Mouse (Mus musculus): Measurements from ENCODE around the gene Armc5.

Armc5 gene

DNA sequence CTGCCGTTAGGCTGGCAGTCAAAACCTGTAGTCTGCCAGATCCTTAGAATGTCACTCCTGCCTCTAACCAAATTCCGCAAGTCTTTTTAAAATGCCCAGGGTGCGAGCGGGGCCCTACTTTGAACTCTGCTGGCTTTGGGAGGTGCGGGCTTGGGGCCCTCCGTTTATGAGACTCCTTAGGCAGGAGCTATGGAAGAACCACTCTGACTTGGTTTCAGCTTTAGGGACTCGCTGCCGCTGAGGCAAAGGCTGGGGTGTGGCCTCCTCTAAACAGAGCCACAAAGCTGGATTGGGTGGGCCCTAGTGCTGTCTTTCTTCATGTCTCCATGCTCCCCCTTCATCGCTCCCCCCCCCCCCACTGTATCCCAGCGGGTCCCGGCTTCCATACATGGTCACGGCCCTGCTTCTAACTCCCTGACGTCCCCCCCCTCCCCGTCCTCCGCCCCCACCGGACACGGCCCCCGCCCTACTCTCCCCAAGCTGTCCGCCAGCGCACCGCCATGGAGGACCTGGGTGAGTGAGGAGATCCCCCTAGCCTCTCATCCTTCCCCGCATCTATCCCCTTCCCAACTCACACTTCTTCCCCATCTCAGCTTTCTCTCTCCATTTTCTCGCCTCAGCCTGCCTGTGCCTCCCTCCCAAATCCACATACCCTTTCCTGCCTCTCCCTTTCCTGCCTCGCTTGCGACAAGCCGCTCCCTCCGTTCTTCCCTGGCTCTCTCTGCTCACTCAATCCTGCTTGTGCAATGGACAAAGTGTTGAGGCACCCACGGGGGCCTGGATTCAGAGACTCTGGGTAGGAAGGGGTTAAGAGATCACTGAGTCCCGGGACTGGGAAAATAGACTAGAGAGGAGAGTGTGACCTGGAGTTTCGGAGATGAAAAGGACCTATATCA, 9.6 kb downstream of the Armc5 start, which contains the start of gene Tgfb1i1:
Tgfb1i1 (plus strand) TSS at position 317 of the 896 bp plus-strand sequence.
- DNase-seq (ENCODE audit: low read depth), result no peak

DNA sequence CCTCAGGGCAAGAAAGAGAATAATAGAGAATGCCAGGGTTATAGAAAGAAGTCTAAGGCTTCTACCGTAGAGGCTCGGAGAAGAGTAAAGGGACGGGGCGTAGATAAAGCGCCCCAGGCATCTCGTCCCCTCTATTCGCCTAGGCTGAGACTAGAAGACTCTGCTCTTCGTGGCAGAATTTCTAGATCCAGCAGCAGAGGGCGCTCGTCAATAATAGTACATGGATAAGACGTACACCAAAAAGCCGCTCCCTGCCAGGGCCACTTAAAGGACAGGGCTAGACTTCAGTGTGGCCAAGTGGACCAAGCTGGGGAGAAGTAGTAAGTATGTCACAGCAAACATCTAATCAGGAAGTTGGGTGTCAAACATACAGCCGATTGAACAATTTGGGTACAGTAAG, 10.3 kb downstream of the Armc5 start:
- DNase-seq (ENCODE audit: low read depth), result peak; percentile 70

DNA sequence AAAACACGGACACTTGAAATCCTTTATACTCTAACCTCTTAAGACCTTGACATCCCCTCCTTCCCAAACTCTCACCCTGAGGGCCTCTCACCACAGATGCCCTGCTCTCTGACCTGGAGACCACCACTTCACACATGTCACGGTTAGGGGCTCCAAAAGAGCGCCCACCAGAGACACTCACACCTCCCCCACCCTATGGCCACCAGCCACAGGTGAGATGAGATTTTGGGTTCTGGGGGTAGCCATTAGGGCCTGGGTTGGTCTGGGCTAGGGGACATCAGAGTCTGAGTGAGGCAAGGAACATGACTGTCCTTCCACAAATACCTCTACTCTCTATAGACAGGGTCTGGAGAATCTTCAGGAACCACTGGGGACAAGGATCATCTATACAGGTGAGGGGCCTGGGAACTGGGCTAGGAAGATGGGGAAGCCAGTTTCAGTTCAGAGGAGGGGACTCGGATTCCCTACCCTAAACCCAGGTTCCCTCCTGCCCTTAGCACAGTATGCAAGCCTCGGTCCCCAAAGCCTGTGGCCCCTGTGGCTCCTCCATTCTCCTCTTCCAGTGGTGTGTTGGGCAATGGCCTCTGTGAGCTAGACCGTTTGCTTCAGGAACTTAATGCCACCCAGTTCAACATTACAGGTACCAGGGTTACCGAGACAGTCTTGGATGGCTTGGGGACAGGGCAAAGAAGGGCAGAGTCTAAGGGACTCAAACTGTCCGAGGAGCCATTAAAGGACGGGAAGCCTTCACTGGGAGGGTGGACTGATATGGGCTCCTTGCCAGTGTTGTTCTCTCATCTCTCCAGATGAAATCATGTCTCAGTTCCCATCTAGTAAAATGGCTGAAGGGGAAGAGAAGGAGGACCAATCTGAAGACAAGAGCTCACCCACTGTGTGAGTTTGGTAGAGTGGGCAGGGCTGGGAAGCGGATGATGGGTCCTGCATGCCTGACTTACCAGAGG, 11.2 kb downstream of the Armc5 start:
- no peak for DNase-seq (ENCODE audit: low read depth)

DNA sequence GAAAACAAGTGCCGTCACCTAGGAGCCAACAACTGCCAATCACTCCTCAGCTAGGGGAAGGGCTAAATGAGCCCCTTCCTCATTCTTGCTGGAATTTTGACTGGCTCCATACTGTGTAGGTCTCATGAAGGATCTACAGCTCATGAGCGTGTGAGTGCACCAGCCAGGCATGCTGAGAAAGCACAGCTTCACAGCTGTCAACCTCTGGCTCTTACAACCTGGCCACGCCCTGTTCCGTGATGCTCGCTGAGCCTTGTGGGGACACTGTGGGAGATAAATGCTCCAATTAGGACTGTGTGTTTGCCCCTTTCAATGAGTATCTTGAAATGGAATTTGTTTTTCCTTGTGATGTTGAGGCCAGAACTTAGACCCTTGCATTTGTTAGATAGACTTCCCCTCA, 12.9 kb downstream of the Armc5 start:
- DNase-seq (ENCODE audit: low read depth), result no peak

DNA sequence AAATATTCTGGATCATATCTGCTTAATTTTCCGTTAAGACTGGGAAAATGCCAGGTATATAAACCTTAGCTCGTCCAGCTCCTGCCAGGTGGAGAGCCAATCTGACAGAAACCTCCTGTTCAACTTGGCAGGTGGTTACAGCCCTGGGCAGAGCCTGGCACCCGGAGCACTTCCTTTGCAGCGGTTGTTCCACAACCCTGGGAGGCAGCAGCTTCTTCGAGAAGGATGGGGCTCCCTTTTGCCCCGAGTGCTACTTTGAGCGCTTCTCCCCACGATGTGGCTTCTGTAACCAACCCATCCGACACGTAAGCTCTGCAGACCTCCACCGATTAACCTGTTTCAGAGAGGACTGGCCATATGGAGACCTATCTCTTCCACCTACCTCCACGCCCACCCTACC, 14.8 kb downstream of the Armc5 start:
- DNase-seq (ENCODE audit: low read depth), result no peak

DNA sequence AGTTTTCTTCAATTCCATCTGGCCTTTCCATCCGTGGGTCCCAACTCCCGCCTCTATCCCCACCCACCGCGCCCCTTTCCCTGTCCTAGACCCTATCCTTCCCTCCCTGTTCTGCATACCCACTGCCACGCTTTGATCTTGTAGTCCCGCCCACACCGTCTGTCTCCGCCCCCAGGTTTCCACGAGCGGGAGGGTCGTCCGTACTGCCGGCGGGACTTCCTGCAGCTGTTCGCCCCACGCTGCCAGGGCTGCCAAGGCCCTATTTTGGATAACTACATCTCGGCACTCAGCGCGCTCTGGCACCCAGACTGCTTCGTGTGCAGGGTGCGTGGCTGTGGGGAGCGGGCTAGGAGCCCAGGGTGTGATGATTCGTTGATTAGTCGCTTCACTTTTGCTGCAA, 15.5 kb downstream of the Armc5 start:
- DNase-seq (ENCODE audit: low read depth), result no peak

DNA sequence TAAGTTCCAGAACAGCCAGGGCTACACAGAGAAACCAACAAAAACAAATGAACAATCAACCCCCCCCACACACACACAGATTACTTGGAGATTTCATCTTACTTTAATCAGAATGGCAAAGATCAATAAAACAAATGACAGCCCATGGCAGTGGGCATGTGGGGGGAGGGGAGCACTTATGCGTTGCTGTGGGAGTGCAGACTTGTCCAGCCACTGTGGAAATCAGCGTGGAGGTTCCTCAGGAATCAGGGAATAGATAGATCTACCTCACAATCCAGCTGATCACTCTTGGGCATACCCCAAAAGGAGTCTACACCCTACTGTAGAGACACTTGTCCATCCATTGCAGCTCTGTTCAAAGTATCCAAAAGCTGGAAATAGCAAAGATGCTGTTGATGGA, 17.8 kb downstream of the Armc5 start:
- no peak for DNase-seq (ENCODE audit: low read depth)

DNA sequence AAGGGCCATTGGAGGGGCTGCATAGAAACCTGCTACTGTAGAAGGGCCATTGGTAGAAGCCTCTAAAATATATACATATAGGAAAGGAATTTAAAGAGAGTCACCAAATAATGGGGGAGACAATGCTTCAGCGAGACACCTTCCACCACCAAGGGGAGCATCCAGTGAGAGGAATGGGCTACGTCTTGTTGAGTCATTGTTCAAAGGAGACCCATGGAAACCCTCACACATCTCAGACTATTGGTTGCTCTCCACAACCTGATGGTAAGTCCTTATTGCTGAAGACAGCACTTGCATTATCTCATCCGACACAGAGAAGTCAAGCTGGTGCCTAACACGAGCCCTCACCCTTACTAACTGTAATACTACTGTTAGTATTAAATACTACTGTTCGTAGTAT, 18.6 kb downstream of the Armc5 start:
- DNase-seq (ENCODE audit: low read depth), result no peak

DNA sequence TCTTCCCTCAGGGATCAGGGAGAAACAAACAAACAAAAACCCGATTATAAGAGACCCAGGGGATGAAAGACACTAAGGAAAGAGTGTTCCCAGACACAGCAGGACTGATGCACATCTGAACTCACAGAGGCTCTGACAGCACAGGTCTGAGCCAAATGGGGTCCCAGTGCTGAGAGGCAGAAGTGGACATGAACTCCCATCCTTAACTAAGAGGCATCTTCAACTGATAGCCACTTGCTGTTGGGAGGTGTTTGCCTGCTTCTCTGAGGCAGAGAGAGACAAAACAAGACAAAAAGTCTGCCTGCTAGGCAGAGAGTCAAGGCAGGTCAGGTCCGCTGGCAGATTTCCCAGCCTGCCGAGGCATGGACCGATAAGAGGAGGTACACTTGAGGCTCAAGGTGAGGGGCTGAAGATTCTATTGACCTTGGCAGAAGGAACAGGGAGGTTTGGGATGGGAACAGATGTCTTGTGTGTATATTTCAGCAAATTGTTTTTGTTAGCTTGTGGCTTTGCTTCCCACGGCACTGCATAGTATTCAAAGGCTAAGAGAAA, 19.7 kb downstream of the Armc5 start:
- DNase-seq (ENCODE audit: low read depth), result no peak

DNA sequence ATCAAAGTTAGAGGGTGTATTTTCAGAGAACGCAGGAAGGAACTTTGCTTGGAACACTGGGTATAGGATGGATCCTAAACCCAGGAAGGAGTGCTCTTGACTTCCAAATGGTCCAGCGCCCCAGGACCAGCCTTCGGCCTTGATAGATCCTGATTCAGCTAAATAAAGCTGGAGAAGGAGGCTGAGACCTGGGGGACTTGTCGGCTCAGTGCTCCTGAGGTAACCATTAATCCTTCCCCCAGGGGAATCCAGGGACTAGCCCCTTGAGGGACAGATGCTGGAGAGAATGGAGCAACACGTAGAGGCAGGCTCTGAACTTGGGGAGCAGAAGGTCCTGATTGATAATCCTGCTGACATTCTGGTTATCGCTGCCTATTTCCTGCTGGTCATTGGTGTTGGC, 28.3 kb downstream of the Armc5 start, which contains the start of gene Slc5a2:
Slc5a2 (plus strand) TSS at position 247 of the 400 bp plus-strand sequence.
- DNase-seq (ENCODE audit: low read depth), result no peak

DNA sequence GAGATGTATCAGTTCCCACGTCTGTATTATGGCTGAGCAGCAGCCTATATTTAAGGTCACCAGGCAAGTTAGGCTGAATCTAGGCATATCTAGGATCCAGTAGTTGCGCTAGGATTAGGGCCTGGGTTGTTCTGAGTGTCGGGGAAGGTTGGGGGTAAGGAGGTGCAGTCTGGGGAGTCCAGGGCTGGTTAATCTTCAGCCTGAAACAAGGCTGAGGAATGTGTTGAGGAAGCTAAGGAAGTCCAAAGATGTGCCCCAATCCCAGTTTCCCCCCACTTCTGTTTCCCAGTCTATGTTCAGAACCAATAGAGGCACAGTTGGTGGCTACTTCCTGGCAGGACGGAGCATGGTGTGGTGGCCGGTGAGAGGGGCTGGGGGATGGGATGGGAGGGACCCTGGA, 28.9 kb downstream of the Armc5 start:
- no peak for DNase-seq (ENCODE audit: low read depth)

DNA sequence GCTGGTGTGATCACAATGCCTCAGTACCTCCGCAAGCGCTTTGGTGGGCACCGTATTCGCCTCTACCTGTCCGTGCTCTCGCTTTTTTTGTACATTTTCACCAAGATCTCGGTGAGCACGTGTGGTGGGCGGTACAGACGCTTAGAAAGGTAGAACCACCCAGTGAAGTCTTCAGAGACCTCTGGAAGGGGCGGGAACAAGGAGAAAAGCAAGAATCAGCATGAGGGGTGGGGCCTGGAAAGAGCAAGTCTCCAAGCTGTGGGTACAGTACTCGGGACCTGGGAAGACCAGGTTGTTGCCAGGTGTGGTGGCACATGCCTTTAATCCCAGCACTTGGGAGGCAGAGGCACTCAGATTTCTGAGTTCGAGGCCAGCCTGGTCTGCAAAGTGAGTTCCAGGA, 30.2 kb downstream of the Armc5 start:
- no peak for DNase-seq (ENCODE audit: low read depth)

DNA sequence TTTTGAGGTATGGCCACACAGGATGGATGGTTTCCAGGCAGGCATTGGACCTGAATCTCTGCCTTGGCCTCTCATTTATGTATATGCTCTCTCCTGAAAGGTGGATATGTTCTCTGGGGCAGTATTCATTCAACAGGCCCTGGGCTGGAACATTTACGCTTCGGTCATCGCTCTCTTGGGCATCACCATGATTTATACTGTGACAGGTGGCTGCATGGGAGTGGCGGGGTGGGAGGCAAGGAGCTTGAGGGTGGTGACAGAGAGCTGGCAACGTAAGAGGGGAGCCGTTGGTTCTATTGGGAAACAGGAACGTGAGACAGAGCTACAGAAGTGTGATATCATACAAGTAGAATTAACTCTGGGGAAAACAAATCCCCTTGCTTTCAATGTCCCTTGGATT, 30.7 kb downstream of the Armc5 start:
- no peak for DNase-seq (ENCODE audit: low read depth)

DNA sequence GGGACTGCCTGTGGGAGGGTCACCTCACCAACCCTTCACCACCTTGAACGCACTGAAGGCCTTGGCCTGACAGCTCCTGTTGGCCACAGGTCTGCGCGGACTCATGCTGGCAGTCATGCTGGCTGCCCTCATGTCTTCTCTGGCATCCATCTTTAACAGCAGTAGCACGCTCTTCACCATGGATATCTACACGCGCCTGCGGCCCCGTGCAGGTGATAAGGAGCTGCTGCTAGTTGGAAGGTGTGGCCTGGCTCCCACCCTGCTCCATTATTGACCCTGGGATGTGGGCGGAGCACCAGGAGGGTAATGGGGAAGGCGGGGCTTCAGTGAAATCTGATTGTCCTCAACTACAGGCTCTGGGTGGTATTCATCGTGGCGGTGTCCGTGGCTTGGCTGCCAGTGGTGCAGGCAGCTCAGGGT, 33.3 kb downstream of the Armc5 start:
- no peak for DNase-seq (ENCODE audit: low read depth)

DNA sequence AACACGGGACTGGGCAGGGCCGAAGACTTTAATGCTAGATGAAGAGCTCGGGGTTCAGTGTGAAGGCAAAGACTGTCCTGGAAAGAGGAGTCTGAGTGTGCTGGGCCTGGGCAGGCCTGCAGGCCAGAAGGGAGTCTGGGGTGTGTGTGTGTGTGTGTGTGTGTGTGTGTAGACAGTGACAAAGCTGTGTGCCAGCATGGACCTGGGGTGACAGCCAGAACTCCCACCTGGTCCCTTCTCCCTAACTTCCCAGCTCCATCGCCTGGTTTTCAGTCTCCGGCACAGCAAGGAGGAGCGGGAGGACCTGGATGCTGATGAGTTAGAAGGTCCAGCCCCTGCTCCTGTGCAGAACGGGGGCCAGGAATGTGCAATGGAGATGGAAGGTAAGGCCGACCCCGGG, 34.4 kb downstream of the Armc5 start:
- DNase-seq (ENCODE audit: low read depth), result no peak

DNA sequence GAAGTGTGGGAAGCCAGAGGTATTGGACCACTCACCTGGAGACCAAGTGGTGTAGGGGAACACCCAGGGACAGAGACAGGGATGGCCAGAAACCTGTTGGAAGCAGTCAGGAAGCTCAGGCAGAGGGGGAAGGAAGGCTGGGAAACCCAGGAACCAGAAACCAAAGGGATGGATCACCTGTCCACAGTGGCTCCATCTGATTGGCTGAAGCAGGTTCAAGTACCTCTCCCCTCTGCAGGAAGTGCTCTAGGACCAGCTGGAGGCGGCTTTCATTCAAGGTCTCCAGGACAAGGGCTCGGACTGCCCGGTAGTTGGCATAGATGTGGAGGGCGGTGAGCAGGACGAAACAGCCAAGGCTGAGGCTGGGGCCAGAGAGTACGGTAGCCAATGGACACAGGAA, 38.9 kb downstream of the Armc5 start:
- no peak for DNase-seq (ENCODE audit: low read depth)

DNA sequence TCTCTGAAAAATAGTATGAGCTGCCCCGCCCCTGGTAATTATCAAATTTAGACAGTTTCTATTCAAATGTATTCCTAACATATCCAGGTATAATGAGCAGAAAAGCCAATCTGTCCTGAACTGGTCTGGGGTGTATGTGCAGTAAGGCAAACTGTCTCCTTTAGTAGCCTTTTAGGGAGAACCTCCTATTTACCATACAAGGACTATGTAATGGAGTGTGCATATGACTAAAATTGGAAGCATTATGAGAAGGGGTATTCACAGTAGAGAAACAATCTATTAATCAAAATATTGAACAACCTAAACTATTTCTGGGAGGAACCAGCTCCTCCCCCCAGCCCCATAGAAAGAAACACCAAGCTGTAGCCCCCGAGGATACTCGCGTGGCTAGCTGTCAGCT, 42.6 kb downstream of the Armc5 start:
- no peak for DNase-seq (ENCODE audit: low read depth)

DNA sequence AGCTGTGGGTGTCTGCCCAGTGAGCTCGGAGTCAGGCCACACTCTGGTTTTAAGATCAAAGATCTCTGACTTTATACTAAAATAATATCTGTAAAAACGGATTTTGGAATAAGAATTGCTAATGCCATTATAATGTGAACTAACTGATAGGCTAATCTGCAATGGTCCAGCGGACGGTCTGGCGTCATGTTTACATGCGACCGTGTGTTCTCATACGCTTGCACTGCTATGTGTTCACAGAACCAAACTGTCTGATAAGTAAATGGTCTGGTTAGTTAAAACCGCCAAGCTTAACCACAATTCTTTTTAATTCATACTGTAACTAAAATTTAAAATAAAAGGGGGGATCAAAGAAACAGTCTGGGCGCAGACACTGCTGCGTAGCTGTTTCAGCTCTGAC, 44.6 kb downstream of the Armc5 start:
- DNase-seq (ENCODE audit: low read depth), result no peak

DNA sequence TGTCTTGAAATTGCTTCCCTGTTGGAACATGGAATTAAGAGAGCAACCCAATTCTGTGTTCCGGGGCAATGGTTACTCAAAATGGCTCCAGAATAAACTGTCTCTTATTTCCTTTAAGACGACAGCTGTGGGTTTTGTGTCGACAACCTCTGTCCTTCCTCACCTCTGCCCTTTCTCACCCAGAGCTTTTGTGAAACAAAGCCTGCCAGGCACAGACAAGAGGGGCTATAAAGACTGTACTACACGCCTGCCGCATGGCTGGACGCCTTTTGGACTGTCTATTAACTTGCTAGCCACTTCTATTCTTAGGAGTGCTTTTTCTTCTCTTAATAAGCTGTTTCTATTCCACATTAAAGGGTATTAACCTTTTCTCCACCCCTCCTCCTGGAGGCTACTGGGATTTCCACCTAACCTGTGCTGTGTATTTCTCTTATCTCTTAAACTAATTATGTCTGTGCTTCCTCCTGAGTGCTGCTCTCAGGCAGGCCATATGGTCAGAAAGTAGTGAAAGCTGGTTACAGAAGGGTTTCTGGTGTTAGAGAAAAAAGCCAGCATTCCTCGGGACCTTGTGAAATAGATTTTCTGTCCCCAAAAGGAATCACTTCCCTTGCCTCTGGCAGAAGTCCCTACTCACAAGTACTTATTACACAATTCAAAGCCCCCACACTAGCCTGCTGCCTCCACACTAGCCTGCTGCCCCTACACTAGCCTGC, 45.5 kb downstream of the Armc5 start:
- DNase-seq (ENCODE audit: low read depth), result no peak

DNA sequence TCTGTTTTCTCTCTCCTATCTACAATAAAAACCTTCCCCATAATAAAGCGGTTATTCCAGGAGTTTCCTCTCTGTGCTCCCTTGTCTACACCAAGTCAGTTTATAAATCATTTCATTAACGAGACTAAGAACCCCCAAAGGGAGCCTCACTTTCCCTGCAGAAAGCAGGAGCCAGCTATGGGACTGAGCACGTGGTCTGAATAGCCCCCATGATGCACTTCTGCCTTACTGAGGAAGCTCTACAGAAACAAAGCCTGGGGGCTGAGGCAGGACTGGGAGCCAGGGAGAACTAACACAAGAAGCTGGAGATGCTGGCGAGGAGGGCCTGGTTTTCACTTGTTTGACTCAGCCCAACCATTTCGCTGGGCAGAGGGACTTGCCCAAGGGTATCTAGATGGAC, 46.9 kb downstream of the Armc5 start:
- no peak for DNase-seq (ENCODE audit: low read depth)

DNA sequence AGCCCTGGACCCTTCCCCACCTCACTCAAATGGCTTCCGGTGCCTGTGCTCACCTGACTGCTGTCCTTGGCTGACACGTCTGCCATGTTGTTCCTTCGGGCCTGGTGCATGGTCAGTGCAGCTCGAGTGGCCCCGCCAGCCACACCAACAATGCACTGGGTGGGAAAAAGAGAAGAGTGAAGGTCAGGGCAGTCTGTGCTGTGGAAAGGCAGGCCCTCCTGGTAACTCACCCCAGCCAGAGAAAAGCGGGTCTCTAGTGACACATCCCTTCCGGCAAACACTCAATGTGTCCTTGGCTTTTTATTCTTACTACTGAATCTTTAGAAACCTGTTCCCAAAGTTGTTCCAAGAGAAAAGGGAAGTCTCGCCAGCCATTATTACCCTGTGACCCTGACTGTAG, 47.9 kb downstream of the Armc5 start:
- DNase-seq (ENCODE audit: low read depth), result no peak

All from c-Kit-positive CD71-negative TER-119-negative erythroid progenitor cells, embryonic 14.5 days (primary cell).